Mouse (Mus musculus) MEL (cell line): ENCODE data around the gene Atrnl1. TPM values are rescaled to one million over a fixed set of nuclear protein-coding genes. Genes with fewer than 3 reads are reported as not detected.
"Not testable (repeated sequence)": the region's sequence is repeated elsewhere in the genome, so short reads cannot be mapped to it uniquely, and the experiment has no call there.

Source experiments
- DNase-seq: peaks from one replicate; pipeline ENCODE4 v3.0.0; 2011; ENCODE audit warnings: low read depth, low spot score
- H3K27ac ChIP-seq: 2 replicates; pipeline ENCODE4 v1.5.1; 2012; ENCODE audit warnings: low read depth, mild to moderate bottlenecking, control low read depth, low read length, moderate library complexity; ENCODE audit not compliant: control insufficient read depth
- H3K27me3 ChIP-seq, 2 experiments: fragments of 150-350 bp in 1 of 2; sonication (generic) in 1 of 2; 2 replicates each; pipeline ENCODE4 v1.6.1; 2012; ENCODE audit warnings: low read length in 2 of 2, mild to moderate bottlenecking in 2 of 2, improper control_type of control experiment in 1 of 2, moderate library complexity in 1 of 2; ENCODE audit not compliant: insufficient read depth in 2 of 2, control insufficient read depth in 1 of 2
- H3K36me3 ChIP-seq, 2 experiments: 2 replicates each; pipeline ENCODE4 v1.6.1; 2012 to 2014; ENCODE audit warnings: low read length in 2 of 2, improper control_type of control experiment in 1 of 2, inconsistent platforms in 1 of 2, mild to moderate bottlenecking in 1 of 2; ENCODE audit not compliant: insufficient read depth in 2 of 2, control insufficient read depth in 1 of 2
- H3K4me1 ChIP-seq, 2 experiments: fragments of 150-350 bp in 1 of 2; sonication (generic) in 1 of 2; 2 replicates each; pipeline ENCODE4 v1.6.1; 2012; ENCODE audit warnings: low read length in 2 of 2, improper control_type of control experiment in 1 of 2, mild to moderate bottlenecking in 1 of 2; ENCODE audit not compliant: insufficient read depth in 2 of 2, control insufficient read depth in 1 of 2
- H3K4me3 ChIP-seq, 2 experiments: fragments of 150-350 bp in 1 of 2; sonication (generic) in 1 of 2; 2 replicates each; pipeline ENCODE4 v1.5.1; 2012; ENCODE audit warnings: low read depth in 2 of 2, low read length in 2 of 2, mild to moderate bottlenecking in 2 of 2, moderate library complexity in 2 of 2, control low read depth in 1 of 2, improper control_type of control experiment in 1 of 2; ENCODE audit not compliant: control insufficient read depth in 1 of 2, insufficient read depth in 1 of 2
- H3K79me2 ChIP-seq: 2 replicates; pipeline ENCODE4 v1.6.1; 2012; ENCODE audit warnings: mild to moderate bottlenecking, low read length, moderate library complexity; ENCODE audit not compliant: control insufficient read depth, poor library complexity, insufficient read depth
- H3K9ac ChIP-seq: 2 replicates; pipeline ENCODE4 v1.6.1; 2012; ENCODE audit warnings: low read depth, mild to moderate bottlenecking, control low read depth, low read length, moderate library complexity; ENCODE audit not compliant: control insufficient read depth, poor library complexity, severe bottlenecking
- H3K9me3 ChIP-seq: fragments of 150-350 bp; sonication (generic); replicated peaks from 2 replicates; pipeline ENCODE4 v1.6.1; 2012; ENCODE audit warnings: mild to moderate bottlenecking, low read length, improper control_type of control experiment, moderate library complexity; ENCODE audit not compliant: insufficient read depth
- BHLHE40 ChIP-seq: IDR thresholded peaks from 2 replicates; pipeline ENCODE4 v1.6.1; 2012; ENCODE audit warnings: low read depth, mild to moderate bottlenecking, inconsistent platforms, low read length, improper control_type of control experiment, borderline replicate concordance
- CHD1 ChIP-seq: IDR thresholded peaks from 2 replicates; pipeline ENCODE4 v1.6.1; 2012; ENCODE audit warnings: low read depth, mild to moderate bottlenecking, inconsistent platforms, low read length, improper control_type of control experiment
- CTCF ChIP-seq, 3 experiments: IDR thresholded peaks in 2 of 3; conservative IDR thresholded peaks in 1 of 3; 2 replicates each; pipeline ENCODE4 v1.5.1; 2011 to 2012; ENCODE audit warnings: low read length in 3 of 3, low read depth in 2 of 3, mild to moderate bottlenecking in 2 of 3, improper control_type of control experiment in 1 of 3, inconsistent platforms in 1 of 3, mixed read lengths in 1 of 3, moderate library complexity in 1 of 3; ENCODE audit not compliant: control insufficient read depth in 1 of 3, insufficient read depth in 1 of 3, poor library complexity in 1 of 3, severe bottlenecking in 1 of 3
- E2F4 ChIP-seq: IDR thresholded peaks from 2 replicates; pipeline ENCODE4 v1.6.1; 2011; ENCODE audit warnings: low read depth, low read length, improper control_type of control experiment, borderline replicate concordance
- ELF1 ChIP-seq: IDR thresholded peaks from 2 replicates; pipeline ENCODE4 v1.6.1; 2014; ENCODE audit warnings: low read depth, mild to moderate bottlenecking, inconsistent platforms, low read length, improper control_type of control experiment, moderate library complexity
- ETS1 ChIP-seq: IDR thresholded peaks from 2 replicates; pipeline ENCODE4 v1.6.1; 2012; ENCODE audit warnings: low read depth, mild to moderate bottlenecking, inconsistent platforms, low read length, improper control_type of control experiment, moderate library complexity
- GABPA ChIP-seq: IDR thresholded peaks from 2 replicates; pipeline ENCODE4 v1.6.1; 2012; ENCODE audit warnings: low read depth, mild to moderate bottlenecking, inconsistent platforms, low read length, improper control_type of control experiment, moderate library complexity
- GATA1 ChIP-seq: IDR thresholded peaks from 2 replicates; pipeline ENCODE4 v1.6.1; 2011; ENCODE audit warnings: low read depth, low read length, improper control_type of control experiment
- JUND ChIP-seq: IDR thresholded peaks from 2 replicates; pipeline ENCODE4 v1.6.1; 2011; ENCODE audit warnings: low read depth, mild to moderate bottlenecking, improper control_type of control experiment, low read length
- KAT2A ChIP-seq: conservative IDR thresholded peaks from 2 replicates; pipeline ENCODE4 v1.6.1; 2012; ENCODE audit warnings: low read depth, low read length, improper control_type of control experiment, inconsistent platforms
- MAFK ChIP-seq: IDR thresholded peaks from 2 replicates; pipeline ENCODE4 v1.6.1; 2011; ENCODE audit warnings: low read depth, mild to moderate bottlenecking, low read length, improper control_type of control experiment, borderline replicate concordance
- MAX ChIP-seq: IDR thresholded peaks from 2 replicates; pipeline ENCODE4 v1.6.1; 2011; ENCODE audit warnings: low read length, improper control_type of control experiment
- MAZ ChIP-seq: IDR thresholded peaks from 2 replicates; pipeline ENCODE4 v1.6.1; 2012; ENCODE audit warnings: low read depth, mild to moderate bottlenecking, inconsistent platforms, low read length, improper control_type of control experiment
- MEF2A ChIP-seq: IDR thresholded peaks from 2 replicates; pipeline ENCODE4 v1.6.1; 2014; ENCODE audit warnings: low read depth, mild to moderate bottlenecking, inconsistent platforms, low read length, improper control_type of control experiment; ENCODE audit not compliant: poor library complexity, insufficient replicate concordance, severe bottlenecking; ENCODE audit errors: extremely low read depth
- MYB ChIP-seq: IDR thresholded peaks from 2 replicates; pipeline ENCODE4 v1.6.1; 2011; ENCODE audit warnings: mild to moderate bottlenecking, low read depth, low read length, improper control_type of control experiment
- MYC ChIP-seq: IDR thresholded peaks from 2 replicates; pipeline ENCODE4 v1.6.1; 2011; ENCODE audit warnings: low read depth, mild to moderate bottlenecking, low read length, improper control_type of control experiment, moderate library complexity
- NRF1 ChIP-seq: IDR thresholded peaks from 2 replicates; pipeline ENCODE4 v1.6.1; 2014; ENCODE audit warnings: low read depth, mild to moderate bottlenecking, inconsistent platforms, low read length, improper control_type of control experiment, moderate library complexity; ENCODE audit not compliant: poor library complexity, insufficient read depth, severe bottlenecking
- POLR2A ChIP-seq, 2 experiments: IDR thresholded peaks; 2 replicates each; pipeline ENCODE4 v1.6.1; 2011 to 2012; ENCODE audit warnings: low read length in 2 of 2, mild to moderate bottlenecking in 2 of 2, control low read depth in 1 of 2, improper control_type of control experiment in 1 of 2, low read depth in 1 of 2, moderate library complexity in 1 of 2; ENCODE audit not compliant: control insufficient read depth in 1 of 2, insufficient read depth in 1 of 2, poor library complexity in 1 of 2
- POLR2AphosphoS2 ChIP-seq: IDR thresholded peaks from 2 replicates; pipeline ENCODE4 v1.6.1; 2011; ENCODE audit warnings: low read length, improper control_type of control experiment
- RAD21 ChIP-seq: IDR thresholded peaks from 2 replicates; pipeline ENCODE4 v1.6.1; 2011; ENCODE audit warnings: mild to moderate bottlenecking, low read depth, low read length, improper control_type of control experiment
- RCOR1 ChIP-seq: IDR thresholded peaks from 2 replicates; pipeline ENCODE4 v1.6.1; 2012; ENCODE audit warnings: low read depth, mild to moderate bottlenecking, inconsistent platforms, low read length, improper control_type of control experiment
- TCF12 ChIP-seq: IDR thresholded peaks from 2 replicates; pipeline ENCODE4 v1.6.1; 2014; ENCODE audit warnings: low read depth, mild to moderate bottlenecking, inconsistent platforms, low read length, improper control_type of control experiment, moderate library complexity
- ZC3H11A ChIP-seq: IDR thresholded peaks from 2 replicates; pipeline ENCODE4 v1.6.1; 2012; ENCODE audit warnings: low read depth, mild to moderate bottlenecking, inconsistent platforms, low read length, improper control_type of control experiment
- ZKSCAN1 ChIP-seq: IDR thresholded peaks from 2 replicates; pipeline ENCODE4 v1.6.1; 2012; ENCODE audit warnings: low read depth, mild to moderate bottlenecking, inconsistent platforms, low read length, improper control_type of control experiment, moderate library complexity
- polyA plus RNA-seq, 2 experiments: library from polyadenylated mRNA; stranded (reverse) in 1 of 2; unstranded in 1 of 2; fragments of >175 nt in 1 of 2; fragments of >200 nt in 1 of 2; gene quantifications; 2 replicates each; pipeline versions ENCODE4 v1.2.1 to v1.2.4; 2012; ENCODE audit warnings: low replicate concordance in 2 of 2, low read depth in 1 of 2; ENCODE audit not compliant: insufficient read length in 2 of 2, insufficient read depth in 1 of 2, missing spikeins in 1 of 2
- total RNA-seq: library from RNA; depleted of rRNA; stranded (reverse); fragments of 300-350 nt; gene quantifications from 2 replicates; pipeline ENCODE4 v1.2.3, GENCODE M21; 2012

Atrnl1 gene
- total and polyA plus RNA-seq, 3 experiments = 6.4 to 8.2 TPM; not detected in 1

GRCm38 (mm10) chr19:58050410-58050809 is 439.6 kb downstream of the Atrnl1 start:
- H3K36me3 ChIP-seq, H3K27me3 ChIP-seq, H3K27ac ChIP-seq, H3K9ac ChIP-seq, H3K4me3 ChIP-seq, H3K79me2 ChIP-seq, H3K4me1 ChIP-seq, DNase-seq, H3K9me3 ChIP-seq: not testable (repeated sequence)

DNA sequence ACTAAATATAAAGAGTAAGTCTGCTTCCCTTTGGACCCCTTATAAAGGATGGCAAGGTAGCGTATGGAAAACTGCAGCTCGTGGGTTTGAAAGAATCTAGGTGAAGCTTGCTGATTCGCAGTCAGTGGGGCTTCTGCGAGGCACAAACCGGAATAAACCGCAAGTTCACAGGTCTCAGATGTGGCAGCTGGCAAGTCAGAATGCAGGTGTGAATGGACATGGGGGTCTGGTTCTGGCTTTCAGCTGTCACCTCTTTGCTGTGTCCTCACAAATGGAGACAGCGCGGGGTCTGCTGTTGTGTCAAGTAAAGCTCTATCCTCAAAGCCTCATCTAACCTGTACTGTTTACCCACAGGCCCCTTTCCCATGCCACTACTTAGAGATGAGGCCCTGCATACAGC is 440.2 kb downstream of the Atrnl1 start:
- no peaks in the 10 kb centered on the region for H3K36me3 ChIP-seq
- no peak for TF ChIP-seq POLR2A (IDR thresholded peaks at IDR 0.05; ENCODE audit: control insufficient read depth in 1 of 2, insufficient read depth in 1 of 2, low read depth in 1 of 2, low read length in 2 of 2, poor library complexity in 1 of 2)
- no peak for TF ChIP-seq POLR2AphosphoS2
- no peak for TF ChIP-seq GATA1
- TF ChIP-seq ZKSCAN1 = no peak
- no peak for TF ChIP-seq MYB
- no peak for TF ChIP-seq MEF2A
- TF ChIP-seq MAZ = no peak
- TF ChIP-seq CHD1 = no peak
- no peak for TF ChIP-seq TCF12
- no peak for TF ChIP-seq RAD21
- TF ChIP-seq E2F4 = no peak
- no peak for TF ChIP-seq NRF1
- no peak for TF ChIP-seq GABPA
- TF ChIP-seq ZC3H11A = no peak
- TF ChIP-seq, all 39 proteins: peak for 0
- H3K4me1 ChIP-seq = no peaks in the 10 kb centered on the region

DNA sequence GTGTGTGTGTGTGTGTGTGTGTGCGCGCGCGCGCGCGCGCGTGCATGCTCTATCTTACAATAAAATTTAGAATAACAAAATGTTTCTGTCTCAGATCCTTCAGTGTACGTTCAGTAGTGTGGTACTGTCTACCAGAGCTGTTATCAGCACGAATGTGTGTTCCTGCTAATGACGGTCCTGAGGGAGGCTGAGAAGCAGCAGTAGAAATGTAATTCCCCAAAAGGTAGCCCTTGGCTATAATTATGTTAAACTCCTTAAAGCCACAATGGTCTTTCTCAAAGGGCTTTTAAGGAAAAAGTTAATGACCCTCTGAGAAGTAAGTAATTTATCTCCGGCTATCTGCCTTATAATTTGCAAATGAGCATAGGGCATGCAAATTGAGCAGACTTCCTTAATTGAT is 441.1 kb downstream of the Atrnl1 start:
- Histone ChIP-seq H3K36me3 (no peaks in the 10 kb centered on the region), H3K79me2 (no peaks in the 10 kb centered on the region), H3K4me3 (no peak overlapping the region), H3K27me3 (no peaks in the 10 kb centered on the region), H3K27ac (no peak overlapping the region), H3K4me1 (no peaks in the 10 kb centered on the region), H3K9me3 (no peaks in the 10 kb centered on the region), H3K9ac (no peak overlapping the region)
- DNase-seq = no peak
- TF ChIP-seq ZC3H11A (no peak), ZKSCAN1 (no peak), MAZ (no peak), KAT2A (no peak), RCOR1 (no peak), CHD1 (no peak), MYC (no peak), E2F4 (no peak), ETS1 (no peak), ELF1 (no peak), MAFK (no peak), TCF12 (no peak), MAX (no peak), JUND (no peak), CTCF (IDR thresholded peaks at IDR 0.05 in 2 of 3, conservative IDR thresholded peaks at IDR 0.05 in 1 of 3; ENCODE audit: control insufficient read depth in 1 of 3, insufficient read depth in 1 of 3, low read depth in 2 of 3, low read length in 3 of 3, poor library complexity in 1 of 3, severe bottlenecking in 1 of 3) (no peak), BHLHE40 (no peak), GATA1 (no peak)

More for the DNA sequence above, 440.2 kb downstream of the Atrnl1 start:
- Histone ChIP-seq H3K27me3 (no peaks in the 10 kb centered on the region), H3K4me3 (no peak overlapping the region), H3K9me3 (no peaks in the 10 kb centered on the region), H3K79me2 (no peaks in the 10 kb centered on the region), H3K27ac (no peak overlapping the region), H3K9ac (no peak overlapping the region)
- DNase-seq = no peak
